Mouse (Mus musculus): Measurements from ENCODE around the gene Ap2s1.
"Not testable (repeated sequence)": the region's sequence is repeated elsewhere in the genome, so short reads cannot be mapped to it uniquely, and the experiment has no call there.

Ap2s1 gene

DNA sequence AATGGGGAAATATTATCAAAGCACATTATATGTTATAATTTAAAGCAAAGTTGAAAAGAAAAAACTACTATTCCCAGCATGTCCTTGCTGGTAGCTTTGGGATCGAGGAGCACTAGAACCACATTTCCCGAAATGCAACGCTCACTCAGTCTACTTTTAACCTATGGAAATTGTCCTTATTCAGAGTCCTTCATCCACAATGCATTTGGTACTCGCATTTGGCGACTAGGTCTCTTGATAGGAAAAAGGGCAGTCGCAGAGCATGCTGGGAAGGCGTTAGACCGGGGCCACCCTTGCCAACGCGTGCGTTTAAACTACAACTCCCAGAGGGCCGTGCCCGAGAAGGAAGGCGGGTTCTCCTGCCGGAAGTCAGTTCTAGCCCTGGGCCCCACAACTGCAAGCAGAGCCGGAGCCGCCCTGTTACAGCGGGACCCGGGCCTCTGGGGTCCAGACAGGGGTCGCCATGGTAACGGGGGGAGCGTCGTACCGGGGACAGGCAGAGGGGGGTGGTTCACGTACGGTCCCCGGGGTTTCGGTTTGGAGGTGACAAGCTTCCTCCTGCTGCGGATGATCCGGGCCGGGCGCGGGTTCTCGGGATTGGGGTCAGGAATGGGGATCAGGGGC is at the start of gene Ap2s1:
Gene Ap2s1 (plus strand): TSS at position 338 of the 624 bp plus-strand sequence.
- peak; percentile 93 to 96 for DNase-seq

DNA sequence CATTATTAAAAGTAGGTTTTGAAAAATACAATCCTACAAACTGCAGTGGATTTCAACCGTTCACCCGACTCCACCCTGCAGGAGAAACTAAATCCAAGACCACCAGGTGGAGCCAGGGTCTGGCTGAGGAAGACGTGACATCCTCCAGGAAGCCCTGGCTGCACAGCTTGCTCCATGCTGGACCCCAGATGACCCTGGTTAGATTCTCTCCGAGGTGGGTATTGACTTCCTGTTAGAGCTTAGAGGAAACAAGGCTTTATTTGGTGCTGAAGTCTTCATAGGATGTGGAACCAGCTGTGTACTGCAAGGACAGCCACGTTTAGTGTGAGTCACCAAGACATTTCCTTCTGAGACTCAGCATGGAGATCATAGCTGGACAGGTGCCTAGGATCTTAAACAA is 49.0 kb upstream of the Ap2s1 start:
- DNase-seq: no peak

DNA sequence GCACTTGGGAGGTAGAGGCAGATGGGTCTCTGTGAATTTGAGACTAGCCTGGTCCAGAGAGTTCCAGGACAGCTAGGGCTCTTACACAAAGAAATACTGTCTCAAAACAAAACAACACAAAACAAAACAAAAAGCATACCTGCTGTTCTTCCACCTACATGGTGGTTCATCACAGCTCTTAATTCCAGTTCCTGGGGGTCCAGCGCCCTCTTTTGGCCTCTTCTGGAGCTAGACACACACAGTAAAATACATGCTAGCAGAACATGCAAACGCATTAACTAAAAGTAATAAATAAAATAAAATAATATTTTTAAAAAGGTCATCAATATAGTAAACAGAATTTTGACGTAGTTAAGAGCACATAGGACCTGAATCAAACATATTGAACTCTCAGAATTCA is 43.2 kb upstream of the Ap2s1 start:
- DNase-seq: no peak

DNA sequence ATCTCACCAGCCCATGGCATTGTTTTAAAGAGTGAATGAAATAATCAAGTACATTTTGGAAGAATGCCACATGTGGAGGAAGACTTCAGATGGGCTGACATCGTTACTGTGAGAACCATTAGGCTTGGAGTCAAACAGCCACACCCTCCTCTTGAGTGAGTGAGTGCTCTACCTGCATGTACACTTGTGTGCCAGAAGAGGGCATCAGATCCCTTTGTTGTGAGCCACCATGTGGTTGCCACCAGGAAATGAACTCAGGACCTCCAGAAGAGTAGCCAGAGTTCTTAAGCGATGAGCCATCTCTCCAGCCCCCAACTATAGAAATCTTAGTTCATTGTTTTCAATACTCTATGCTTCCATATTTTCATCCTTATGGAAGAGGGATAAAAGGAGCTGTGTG is 39.2 kb upstream of the Ap2s1 start:
- no peak for DNase-seq

DNA sequence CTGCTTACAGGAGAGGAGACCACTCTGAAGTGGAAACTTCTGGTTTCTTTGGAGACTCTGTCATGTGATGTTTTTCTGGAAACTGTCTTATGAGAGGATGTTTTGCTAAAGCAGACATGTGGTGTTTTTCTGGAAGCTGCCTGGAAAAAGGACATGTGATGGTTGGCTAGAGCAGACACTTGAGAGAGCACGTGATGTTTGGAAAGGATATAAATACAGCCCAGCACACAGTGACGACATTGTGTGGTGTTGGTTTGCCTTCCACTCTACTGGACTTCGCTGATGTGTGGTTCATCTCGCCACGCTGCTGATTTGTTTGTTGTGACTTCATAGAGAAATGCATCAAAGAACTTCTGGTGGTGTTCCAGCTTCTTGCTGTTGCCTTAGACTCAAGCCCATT is 37.6 kb upstream of the Ap2s1 start:
- DNase-seq: no peak

DNA sequence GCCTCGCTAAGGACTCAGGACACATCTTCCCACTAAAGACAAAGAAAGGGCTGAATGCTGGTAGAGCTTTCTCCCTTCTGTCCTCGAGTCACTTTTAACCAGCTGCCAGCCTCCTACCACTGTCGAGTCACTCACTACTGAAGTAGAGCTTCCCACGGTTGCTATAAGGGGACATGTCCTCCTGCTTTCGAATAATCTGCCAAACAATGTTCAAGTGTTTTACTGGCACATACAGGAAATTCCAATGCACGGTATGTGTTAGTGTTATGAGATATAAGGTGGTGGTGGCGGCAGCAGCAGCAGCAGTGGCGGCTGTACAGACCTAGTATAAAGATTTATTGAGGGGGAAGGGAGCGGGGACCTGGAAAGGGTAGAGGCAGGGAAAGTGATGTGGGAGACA is 31.8 kb upstream of the Ap2s1 start:
- DNase-seq: no peak

DNA sequence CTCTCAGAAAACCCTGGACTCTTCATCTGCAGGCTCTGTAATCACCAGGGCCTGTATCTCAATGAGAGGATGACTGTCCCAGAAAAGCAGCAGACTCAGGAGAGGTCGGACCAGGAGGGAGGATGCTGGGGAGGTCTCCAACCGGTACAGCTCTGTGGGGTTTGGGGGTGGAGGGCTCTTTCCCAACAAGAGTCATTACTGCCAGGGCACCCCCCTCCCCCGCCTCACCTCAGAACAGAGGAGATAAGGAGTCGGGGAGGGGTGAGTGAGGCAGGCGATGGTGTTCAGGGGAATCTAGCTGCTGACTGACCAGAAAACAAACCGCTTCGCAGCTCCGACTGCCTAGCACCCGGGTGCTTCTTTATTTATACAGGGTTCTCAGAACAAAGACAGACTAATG is 30.0 kb upstream of the Ap2s1 start:
- DNase-seq: no peak

DNA sequence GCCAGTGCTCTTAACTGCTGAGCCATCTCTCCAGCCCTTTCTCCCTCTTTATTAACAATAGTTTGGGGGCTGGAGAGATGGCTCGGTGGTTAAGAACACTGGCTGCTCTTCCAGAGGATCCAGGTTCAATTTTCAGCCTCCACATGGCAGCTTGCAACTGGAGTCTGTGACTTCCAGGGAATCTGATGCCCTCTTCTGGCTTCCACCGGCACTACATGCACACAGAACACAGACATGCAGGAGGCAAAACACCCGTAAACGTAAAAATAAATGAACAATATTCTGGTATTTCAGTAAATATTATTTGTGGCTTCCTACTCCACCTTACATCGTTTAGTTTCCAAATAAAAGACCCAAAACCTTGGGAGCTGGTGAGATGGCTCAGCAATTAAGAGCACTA is 27.6 kb upstream of the Ap2s1 start:
- DNase-seq: no peak

DNA sequence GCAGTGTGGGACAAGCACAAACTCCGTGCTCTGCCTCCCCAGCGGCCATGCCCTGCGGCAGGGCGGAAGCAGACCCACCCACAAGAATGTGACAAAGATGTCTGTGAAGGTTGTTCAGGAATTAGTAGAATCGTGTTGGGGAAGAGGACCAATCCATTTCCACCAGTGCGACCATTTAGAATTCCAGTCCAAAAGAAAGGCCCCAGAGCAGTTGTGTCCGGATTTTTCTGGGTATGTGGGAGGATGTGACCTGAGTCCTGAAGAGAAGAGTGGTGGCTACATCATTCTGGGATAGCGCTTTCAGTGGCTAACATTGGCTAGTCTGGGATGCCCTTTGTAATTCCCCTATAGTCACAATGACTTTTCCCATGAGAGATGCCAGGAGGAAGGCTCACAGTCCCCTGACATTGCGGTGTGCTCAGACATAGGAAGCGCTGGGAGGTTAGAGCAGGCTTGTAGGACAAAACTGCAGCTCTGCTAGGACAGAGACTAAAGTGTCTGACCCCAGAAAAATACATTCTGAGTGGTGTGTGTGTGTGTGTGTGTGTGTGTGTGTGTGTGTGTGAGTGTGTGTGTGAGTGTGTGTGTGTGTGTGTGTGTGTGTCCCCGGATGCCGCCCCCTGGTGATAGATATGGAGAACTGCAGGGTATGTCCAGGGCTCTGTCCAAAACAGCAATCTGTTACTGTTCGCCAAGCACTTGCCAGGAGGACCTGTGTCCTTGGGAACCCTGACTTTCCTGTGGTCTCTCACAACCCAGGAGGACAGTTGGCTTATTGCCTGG is 25.4 kb upstream of the Ap2s1 start:
- DNase-seq: no peak

DNA sequence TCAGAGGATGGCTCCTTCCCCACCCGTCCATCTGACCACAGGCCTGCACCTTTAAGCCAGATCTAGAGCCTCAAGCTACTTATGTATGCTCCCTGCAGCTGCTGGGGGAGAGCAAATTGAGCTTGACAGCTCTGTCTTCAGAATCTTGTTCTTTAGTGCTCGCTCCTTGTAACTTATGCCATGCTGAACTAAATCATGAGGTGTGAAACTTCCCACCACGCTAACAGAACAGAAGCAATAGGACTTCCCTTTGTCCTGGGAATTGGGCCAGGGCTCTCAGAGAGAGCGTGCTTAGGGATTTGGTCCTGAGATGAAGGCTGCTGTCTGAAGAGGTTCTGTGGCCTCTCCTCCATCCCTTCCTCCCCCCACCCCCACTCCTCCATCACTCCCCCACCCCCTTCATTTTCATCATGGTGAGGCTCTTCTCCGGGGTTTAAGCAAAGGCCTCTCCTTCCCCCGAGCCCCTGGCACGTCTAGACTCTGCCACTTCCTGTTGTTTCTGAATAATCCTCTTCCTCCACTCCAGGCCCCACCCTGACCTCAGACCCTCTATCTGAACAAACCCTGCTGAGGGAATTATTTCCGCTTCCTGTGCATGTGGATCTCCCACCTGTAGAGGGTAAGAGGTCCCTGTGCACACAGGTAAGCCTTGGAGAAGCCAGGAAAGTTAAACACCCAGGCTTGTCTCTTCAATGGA is 21.6 kb upstream of the Ap2s1 start:
- peak in 1 of 2 experiments; percentile 12 for DNase-seq

DNA sequence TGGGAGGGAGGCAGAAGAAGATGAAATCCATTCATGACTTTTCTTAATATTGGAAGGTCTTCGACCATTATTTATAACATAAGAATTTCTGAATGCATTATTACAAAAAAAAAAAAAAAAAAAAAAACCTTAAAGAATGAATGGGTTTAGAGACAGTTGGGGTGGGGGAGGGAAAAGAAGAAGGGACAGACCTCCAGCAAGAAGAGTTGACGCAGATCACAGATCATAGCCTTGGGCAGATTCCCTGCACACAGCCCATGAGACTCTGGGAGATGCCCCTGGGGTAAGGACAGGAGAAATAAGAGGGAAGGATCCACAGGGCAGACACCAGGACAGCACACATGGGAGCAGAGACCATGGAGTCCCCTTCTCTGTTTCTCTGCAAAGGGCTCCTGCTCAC is 16.6 kb upstream of the Ap2s1 start, which contains the start of gene Ceacam9:
Gene Ceacam9 (plus strand): TSS at position 301 of the 400 bp plus-strand sequence.
- DNase-seq: no peak

DNA sequence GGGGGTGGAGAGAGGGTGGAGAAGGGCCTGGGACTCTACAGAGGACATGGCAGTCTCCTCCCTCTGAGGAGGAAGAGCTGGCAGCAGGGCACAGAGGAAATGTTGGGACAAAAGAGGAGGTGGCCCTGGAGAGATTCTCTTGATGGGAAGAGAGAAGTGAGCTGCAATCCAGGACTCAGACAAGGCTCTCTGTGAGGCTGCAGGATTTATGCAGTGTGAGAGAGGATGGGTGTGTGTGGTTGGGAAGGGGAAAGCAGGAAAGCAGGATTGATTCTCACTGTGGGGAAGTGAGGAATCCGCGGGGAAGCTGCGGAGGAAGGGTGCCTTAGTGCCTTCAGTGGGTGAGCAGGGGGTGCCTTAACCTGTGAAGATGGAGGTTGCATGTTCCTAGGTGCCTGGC is 15.7 kb upstream of the Ap2s1 start:
- not testable (repeated sequence) for DNase-seq

DNA sequence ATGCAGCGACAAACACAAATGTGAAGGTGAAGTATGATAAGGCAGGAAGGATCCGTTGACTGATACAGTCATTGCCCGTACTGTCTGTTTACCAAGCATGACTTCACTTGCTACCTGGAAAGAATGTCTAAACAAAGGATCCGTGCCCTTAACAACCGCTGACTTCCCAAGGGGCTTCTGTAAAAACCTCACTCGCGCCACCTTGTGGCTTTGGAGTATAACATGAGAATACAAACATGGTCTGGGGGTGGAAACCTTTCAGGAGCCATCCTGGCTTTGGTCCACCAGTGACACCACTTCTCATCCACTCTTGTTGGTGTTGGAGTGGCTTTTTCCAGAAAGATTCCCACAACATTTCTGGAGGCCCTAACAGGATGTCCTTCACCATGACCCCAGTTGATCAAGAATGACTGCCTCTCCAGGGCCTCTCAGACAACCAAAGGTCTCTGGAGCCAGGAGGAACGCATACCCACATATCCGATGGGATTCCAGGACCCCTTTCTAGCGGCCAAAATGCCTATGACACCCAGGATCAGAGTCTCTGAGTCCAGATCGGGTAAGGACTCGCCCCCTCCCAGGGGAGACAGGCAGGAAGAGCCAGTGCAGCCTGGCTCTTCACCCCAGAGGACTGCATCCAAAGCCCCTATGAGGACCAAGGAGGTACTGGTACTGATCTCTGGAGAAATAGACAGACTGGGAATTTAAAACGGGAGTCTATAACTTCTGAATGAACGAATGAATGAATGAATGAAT is 9.4 kb upstream of the Ap2s1 start:
- peak; percentile 26 to 30 for DNase-seq

DNA sequence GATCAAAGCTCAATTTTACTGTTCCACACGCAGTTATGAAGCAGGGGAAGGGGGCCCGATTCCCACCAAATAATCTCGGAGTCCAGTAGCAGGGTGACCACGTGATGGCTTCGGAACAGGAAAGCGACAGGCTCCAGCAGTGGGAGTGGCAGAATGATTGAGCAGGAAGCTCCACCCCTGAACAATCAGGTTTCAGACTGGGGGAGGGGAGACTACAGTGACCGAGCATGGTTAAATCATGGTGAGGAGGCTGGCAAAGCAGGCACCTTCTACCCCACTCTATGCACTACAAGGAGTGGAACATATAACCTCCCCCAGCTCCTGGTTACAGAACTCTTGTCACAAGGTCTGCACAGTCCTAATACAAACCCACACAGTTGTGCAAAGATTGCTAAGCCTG is 8.6 kb upstream of the Ap2s1 start:
- DNase-seq: not testable (repeated sequence)

DNA sequence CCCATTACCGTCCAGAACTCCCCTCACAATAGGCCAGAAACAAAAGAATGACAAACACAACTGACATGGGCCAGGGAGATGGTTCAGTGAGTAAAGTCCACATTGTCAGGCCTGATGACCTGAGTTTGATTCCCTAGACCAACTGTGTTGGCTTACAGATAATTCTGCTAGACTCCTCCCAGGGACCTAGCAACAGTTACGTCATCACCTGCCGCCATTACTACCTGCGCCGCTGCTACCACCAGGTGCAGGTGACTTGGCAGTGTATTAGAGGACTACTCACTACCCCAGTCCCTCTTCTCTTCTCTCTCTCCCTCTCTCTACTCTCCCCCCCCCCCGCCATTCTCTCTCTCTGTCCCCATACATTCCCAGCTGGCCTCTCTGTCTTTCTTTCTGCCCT is 7.4 kb upstream of the Ap2s1 start:
- DNase-seq: no peak

DNA sequence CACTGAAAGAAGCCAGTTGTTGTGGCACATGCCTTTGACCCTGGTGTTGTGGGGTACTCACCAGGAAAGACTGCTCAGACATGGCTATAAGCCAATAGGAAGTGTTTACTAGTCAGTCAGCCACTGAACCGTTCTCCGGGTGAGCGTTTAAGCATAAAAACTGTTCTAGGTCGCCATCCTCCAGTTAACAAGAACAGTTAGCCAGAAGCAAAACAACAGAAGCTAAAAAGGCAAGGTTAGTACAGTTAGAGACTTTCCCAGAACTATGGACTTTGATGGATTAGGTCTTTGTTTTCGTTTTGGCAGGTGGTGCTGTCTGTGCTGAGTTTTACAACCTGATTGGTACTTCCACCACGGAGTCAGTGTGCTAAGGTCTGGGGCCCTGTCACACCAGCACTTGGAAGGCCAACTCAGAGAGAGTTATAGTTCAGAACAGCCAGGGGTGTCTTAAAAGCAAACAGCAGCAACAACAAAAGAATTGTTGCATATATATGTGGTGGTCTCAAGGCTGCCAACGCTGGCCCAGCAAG is 6.3 kb upstream of the Ap2s1 start:
- no peak for DNase-seq

DNA sequence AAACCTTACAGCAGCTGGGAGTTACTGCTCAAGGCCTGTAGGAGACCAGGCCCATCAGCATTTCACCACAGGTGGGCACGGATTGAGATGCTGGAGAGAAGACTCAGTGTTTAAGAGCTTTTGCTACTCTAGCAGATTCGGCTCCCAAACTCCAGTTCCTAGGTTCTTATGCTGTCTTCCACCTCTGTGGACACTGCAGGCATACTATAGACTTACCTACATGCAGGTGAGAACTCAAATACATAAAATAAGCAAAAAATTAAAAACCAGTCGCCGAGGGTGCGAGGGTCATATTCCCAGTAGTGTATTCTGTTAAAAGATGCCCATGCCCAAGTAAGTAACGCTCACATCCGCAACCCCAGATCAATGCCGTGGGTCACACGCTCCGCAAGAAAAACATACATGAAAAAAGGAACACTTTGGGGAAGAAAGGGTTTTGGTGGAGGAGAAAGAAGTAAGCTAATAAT is 571 bp upstream of the Ap2s1 start:
- DNase-seq: no peak

DNA sequence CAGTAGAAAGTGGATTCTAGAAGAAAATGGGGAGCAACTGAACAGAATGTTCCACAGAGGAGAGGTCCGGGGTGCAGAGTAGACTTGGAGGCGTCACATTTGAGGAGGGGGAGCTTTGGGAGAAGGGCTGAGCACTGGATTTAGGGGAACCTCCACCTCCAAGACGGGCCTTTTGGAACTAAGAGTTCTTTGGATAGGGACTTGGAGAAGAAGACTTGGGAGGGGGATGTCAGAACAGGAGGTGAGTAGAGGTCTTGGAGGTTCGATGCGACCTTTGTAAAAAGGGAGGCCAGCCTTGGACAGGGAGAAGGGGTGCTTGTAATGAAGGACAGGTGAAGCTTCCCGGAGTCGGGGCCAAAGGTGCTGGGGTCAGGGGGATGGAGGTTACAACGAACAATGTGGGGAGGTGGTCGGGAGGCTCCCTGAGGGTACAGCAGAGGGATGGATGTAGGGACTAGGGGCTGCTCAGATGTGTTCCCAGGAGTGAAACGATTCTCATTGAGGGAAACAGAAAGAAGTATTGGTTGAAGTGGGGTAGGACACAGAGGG is 920 bp downstream of the Ap2s1 start:
- no peak for DNase-seq

DNA sequence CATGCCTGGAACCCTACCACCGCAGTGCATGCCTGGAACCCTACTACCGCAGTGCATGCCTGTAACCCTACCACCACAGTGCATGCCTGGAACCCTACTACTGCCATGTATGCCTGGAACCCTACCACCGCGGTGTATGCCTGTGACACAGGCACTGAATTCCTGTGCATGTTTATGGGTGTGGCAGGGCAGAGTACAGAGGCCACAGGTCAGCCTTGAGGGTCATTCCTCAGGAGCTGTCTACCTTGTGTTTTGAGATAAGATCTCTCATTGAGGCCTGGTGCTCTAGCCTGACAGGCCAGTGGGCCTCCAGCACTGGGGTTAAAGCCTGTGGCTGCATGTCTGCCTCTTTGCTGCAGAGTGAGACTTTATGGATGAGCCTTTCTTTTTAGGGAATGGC is 7.2 kb downstream of the Ap2s1 start:
- no peak for DNase-seq

DNA sequence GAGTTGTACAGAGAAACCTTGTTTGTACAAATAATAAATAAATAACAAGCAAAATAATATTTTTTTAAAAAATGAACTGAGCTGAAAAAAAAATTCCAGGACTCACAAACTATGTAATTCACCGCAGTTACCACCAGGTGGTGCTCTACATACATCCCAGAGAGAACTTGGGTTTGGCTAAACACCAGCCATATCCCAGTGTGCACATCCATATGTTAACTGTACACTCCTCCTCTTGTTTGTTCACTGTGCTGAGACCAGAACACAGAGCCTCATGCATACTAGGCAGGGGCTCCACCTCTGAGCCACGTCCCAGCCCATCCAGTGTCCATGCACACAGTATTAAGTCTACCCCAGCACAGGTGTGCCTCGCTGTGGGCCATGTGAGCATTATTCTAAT is 7.9 kb downstream of the Ap2s1 start:
- DNase-seq: no peak

DNA sequence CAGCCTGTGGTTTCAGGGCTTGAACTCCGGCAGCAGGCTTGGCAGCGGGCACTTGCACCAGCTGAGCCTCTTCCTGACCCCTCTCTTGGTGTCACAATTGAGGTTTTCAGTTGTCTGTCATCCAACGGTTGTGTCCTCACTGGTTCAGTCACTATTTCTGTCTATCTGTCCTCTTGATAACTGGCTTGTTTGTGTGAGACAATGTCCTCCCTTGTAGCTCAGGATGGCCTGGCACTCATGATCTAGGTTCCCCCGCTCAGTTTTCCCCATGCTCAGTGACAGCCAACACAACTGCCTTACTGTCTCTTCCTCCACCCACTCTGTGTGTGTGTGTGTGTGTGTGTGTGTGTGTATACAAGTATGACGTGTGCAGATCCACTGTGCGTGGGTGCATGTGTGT is 9.4 kb downstream of the Ap2s1 start:
- no peak for DNase-seq

DNA sequence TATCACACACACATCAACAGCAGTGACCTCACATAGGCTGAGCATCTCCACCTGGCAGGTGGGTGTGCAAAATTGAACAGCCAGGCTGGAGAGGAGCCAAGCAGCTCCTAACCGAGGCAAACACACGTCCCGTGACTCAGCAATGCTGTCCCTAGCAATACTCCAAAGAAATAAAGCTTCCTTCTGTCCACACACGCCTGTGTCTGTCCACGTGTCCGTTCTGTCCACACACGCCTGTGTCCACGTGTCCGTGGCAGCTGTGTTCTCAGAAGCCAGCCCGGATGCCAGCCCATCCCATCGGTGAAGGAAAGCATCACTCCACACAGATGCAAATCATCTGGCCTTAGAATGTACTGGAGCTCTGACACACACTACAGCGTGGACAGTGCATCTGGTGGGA is 13.8 kb downstream of the Ap2s1 start:
- DNase-seq: no peak
